Mouse (Mus musculus) ES-E14 (cell line): ENCODE data around the gene Abca13.

Source experiments
- MAFK ChIP-seq: IDR thresholded peaks from 2 replicates; pipeline ENCODE4 v1.6.1; 2014; ENCODE audit warnings: mild to moderate bottlenecking, low read depth, low read length, inconsistent platforms; ENCODE audit not compliant: insufficient read depth
- ZC3H11A ChIP-seq: IDR thresholded peaks from 2 replicates; pipeline ENCODE4 v1.6.1; 2012; ENCODE audit warnings: low read depth, mild to moderate bottlenecking, inconsistent platforms, low read length, borderline replicate concordance

GRCm38 (mm10) chr11:9500326-9501142, 308.8 kb downstream of the Abca13 start:
- TF ChIP-seq MAFK (no peak), ZC3H11A (no peak)
